Mouse (Mus musculus) midbrain, postnatal 0 days (tissue): ENCODE results near the gene Cnot9. TPM values are rescaled to one million over a fixed set of nuclear protein-coding genes. Genes with fewer than 3 reads are reported as not detected.

Experiments
- ATAC-seq: fragments of 200-750 bp; cut with Nextera tagmentation; 2 replicates; pipeline ENCODE4 v1.8.0; 2017; ENCODE audit warnings: moderate number of reproducible peaks, mild to moderate bottlenecking, moderate TSS enrichment, moderate library complexity; ENCODE audit not compliant: low FRiP score
- DNase-seq: peaks from one replicate; pipeline ENCODE4 v3.0.0-alpha.2; 2015; ENCODE audit warnings: low spot score
- H3K27ac ChIP-seq: fragments of 300-500 bp; sonication (generic); 2 replicates; pipeline ENCODE4 v1.5.1; 2014; ENCODE audit warnings: low read depth, mild to moderate bottlenecking, low read length, mixed read lengths
- H3K27me3 ChIP-seq: fragments of 300-500 bp; sonication (generic); 2 replicates; pipeline ENCODE4 v1.6.1; 2014; ENCODE audit warnings: low read length, control low read depth, mixed read lengths; ENCODE audit not compliant: insufficient read depth
- H3K36me3 ChIP-seq: fragments of 300-500 bp; sonication (generic); 2 replicates; pipeline ENCODE4 v1.6.1; 2014; ENCODE audit warnings: low read length, control low read depth, mixed read lengths; ENCODE audit not compliant: insufficient read depth
- H3K4me1 ChIP-seq: fragments of 300-500 bp; sonication (generic); 2 replicates; pipeline ENCODE4 v1.6.1; 2014; ENCODE audit warnings: mild to moderate bottlenecking, control low read depth, antibody characterized with exemption, low read length, mixed read lengths; ENCODE audit not compliant: insufficient read depth
- H3K4me2 ChIP-seq: fragments of 300-500 bp; sonication (generic); 2 replicates; pipeline ENCODE4 v1.6.1; 2014; ENCODE audit warnings: low read depth, mild to moderate bottlenecking, low read length, mixed read lengths; ENCODE audit not compliant: poor library complexity, severe bottlenecking
- H3K4me3 ChIP-seq: fragments of 300-500 bp; sonication (generic); 2 replicates; pipeline ENCODE4 v1.5.1; 2014; ENCODE audit warnings: low read depth, mild to moderate bottlenecking, low read length, moderate library complexity
- H3K9ac ChIP-seq: fragments of 300-500 bp; sonication (generic); replicated peaks from 2 replicates; pipeline ENCODE4 v1.6.1; 2014; ENCODE audit warnings: mild to moderate bottlenecking, low read length, moderate library complexity, mixed read lengths; ENCODE audit not compliant: poor library complexity, severe bottlenecking
- H3K9me3 ChIP-seq: fragments of 300-500 bp; sonication (generic); 2 replicates; pipeline ENCODE4 v1.6.1; 2016; ENCODE audit warnings: low read length, control low read depth
- CTCF ChIP-seq: IDR thresholded peaks from 2 replicates; pipeline ENCODE4 v1.5.1; 2016; ENCODE audit warnings: antibody characterized with exemption, mild to moderate bottlenecking
- WGBS: fragments of 180-500 bp; shearing (Covaris S2); extraction: QIAGEN DNeasy Blood & Tissue Kit; methylation state at CpG from one replicate; pipeline ENCODE4 v1.1.7; 2014; 5-methylcytosine and 5-hydroxymethylcytosine counted together
- polyA plus RNA-seq: library from polyadenylated mRNA; unstranded; fragments of >200 nt; fragmentation: Nextera tagmentation; extraction: Ambion mirVana; gene quantifications from 2 replicates; pipeline ENCODE4 v1.2.1, GENCODE M21; 2015
- total RNA-seq: library from RNA; depleted of rRNA; stranded (reverse); fragments of >200 nt; gene quantifications from 2 replicates; pipeline ENCODE4 v1.2.3, GENCODE M21; 2014; rRNA removed

The Cnot9 gene
- total RNA-seq (40.3 and 40.8 TPM in 2 replicates), polyA plus RNA-seq (43.0 and 47.4 TPM in 2 replicates)

DNA sequence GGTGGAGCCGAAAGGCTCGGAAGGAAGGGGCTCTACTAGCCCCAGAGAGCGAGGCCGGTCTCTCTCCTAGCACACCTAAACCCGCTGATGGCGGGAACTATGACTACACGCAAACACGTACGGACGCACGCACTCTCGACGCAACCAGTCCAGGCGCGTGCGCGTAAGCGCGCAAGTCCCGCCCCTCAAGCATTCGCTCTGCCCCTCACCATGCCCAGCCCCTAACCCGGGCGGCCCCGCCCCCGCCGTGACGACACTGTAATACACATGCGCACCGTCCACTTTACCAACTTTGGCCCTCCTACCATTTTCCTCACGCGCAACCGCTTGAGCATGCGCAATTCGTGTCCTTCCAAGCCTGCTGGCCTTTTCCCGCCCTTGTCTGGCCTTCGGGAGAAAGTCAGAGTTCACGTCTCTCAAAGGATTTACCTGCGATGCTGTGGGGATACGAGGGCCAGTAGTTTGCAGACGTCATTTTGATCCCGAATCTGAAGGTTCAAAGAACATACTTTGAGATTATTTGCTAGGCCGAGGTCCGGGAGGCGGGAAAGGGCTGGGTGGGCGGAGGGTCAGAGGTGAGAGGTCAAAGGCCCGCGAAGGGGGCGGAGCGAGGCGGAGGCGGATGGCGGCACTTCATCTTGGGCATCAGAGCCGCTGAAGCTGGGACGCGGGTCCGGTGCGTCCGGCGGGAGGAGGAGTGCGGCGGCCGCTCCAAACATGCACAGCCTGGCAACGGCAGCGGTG lies at the start of gene Cnot9:
Gene Cnot9 (plus strand): TSS at position 338 of the 744 bp plus-strand sequence.
- H3K9me3 ChIP-seq = no peaks in the 10 kb centered on the region
- H3K4me3 ChIP-seq = peak within 1 kb of the TSS; percentile 73
- no peaks in the 10 kb centered on the region for H3K27me3 ChIP-seq
- peak within 1 kb of the TSS; percentile 83 for H3K9ac ChIP-seq
- peak; percentile 100 for ATAC-seq
- WGBS = under 1% methylated on average over 60 of the region's 64 CpGs
- H3K4me2 ChIP-seq = peak within 1 kb of the TSS; percentile 73
- peak within 1 kb of the TSS; percentile 87 for H3K27ac ChIP-seq
- no peak for TF ChIP-seq CTCF
- H3K36me3 ChIP-seq = no peaks in the 10 kb centered on the region
- DNase-seq = peak; percentile 99
- H3K4me1 ChIP-seq = peaks cover 11% of the 10 kb centered on the region; the same call in 1 of the 2 replicates

DNA sequence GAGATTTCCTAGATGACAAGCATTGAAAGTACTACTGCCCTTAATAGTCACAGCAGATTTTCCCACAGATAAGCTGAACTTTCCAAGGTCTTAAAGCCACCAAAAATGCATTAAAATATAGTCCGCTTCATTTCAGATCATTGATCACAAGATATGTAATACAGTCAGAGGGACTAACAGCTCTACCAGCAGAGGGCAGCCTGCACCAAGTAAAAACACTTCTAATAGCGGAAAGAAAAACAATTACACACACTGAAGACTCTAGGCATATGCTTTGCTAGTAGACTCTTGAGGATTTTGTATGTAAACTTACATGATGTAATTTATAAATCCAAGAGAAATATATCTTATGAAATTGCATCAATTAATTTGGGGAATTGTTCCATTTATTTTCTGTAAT lies 45.6 kb upstream of the Cnot9 start:
- Histone ChIP-seq H3K27ac (no peak overlapping the region), H3K4me3 (no peak overlapping the region), H3K4me1 (no peaks in the 10 kb centered on the region), H3K27me3 (no peaks in the 10 kb centered on the region), H3K36me3 (peaks cover 18% of the 10 kb centered on the region; the same call in 1 of the 2 replicates), H3K9me3 (no peaks in the 10 kb centered on the region), H3K4me2 (no peak overlapping the region), H3K9ac (no peak overlapping the region)
- peak; percentile 53 for DNase-seq
- WGBS = 75% methylated on average over 2 of the region's 2 CpGs
- peak; percentile 63 for TF ChIP-seq CTCF
- ATAC-seq = no peak

DNA sequence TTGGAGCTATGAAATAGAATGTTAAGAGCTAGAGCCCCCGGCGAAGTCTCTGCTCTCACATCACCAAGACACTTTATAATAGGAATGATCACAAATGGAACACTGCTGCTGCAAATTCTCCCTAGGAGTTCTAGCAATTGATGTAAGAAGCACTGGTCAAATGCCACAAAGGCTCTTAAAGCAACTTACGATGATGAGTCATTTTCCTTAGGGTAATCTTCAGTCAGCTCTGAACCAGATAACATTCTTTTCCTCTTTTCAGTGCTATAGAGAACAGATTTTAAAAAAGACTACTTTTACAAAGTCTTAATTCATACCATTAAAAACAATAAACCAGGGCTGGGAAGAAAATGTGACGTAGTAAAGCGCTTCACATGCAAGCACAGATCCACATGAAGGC lies 20.1 kb upstream of the Cnot9 start:
- ATAC-seq (no peak), DNase-seq (no peak)
- Histone ChIP-seq H3K9me3 (no peaks in the 10 kb centered on the region), H3K27ac (no peak overlapping the region), H3K4me3 (no peak overlapping the region), H3K4me1 (no peaks in the 10 kb centered on the region), H3K9ac (no peak overlapping the region), H3K27me3 (no peaks in the 10 kb centered on the region), H3K4me2 (no peak overlapping the region), H3K36me3 (peaks cover 44% of the 10 kb centered on the region)
- no peak for TF ChIP-seq CTCF
- 96% methylated on average over 5 of the region's 5 CpGs for WGBS

DNA sequence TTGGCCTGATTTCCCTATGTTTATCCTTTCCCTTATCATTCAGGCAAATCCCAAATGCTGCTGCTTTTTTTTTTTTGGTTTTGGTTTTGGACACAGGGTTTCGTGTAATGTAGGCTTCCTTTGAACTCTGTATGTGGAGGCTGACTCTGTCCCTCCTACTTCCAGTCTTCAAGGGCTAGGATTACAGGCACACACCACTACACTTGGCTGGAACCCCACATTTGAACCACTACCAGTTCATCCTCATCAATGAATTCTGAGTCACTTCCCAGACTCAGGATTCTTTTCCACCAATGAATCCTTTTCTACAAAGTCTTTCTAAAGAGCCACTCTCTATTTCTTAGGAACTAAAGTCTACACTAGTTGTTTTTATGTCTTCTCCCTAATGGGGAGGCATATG lies 4.8 kb upstream of the Cnot9 start:
- Histone ChIP-seq H3K4me2 (no peak overlapping the region), H3K9me3 (no peaks in the 10 kb centered on the region)
- no peak for TF ChIP-seq CTCF

DNA sequence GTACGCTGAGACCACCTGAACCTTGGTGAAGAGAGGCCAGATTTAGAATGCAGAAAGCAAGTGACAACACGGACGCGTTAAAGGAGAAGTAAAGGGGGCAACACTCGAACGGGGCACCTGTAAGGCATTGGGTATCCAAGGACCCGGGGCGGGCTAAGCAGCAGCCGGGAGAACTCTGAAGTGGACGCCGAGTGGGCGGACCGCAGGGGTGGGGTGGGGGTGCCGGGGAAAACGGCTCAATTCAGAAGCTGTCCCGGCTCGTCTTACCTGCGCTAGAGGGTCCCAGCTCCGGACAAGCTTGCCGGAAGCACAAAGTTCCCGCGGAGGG lies 501 bp upstream of the Cnot9 start:
- peak overlapping the region; percentile 73 for H3K4me2 ChIP-seq
- H3K4me3 ChIP-seq = peak overlapping the region; percentile 73
- H3K27ac ChIP-seq = peak overlapping the region; percentile 59; the same call in 1 of the 2 replicates
- no peak for DNase-seq
- H3K9me3 ChIP-seq = no peaks in the 10 kb centered on the region
- no peak for ATAC-seq
- no peak for TF ChIP-seq CTCF
- no peaks in the 10 kb centered on the region for H3K27me3 ChIP-seq
- no peaks in the 10 kb centered on the region for H3K36me3 ChIP-seq
- WGBS = under 1% methylated on average over 22 of the region's 22 CpGs
- H3K4me1 ChIP-seq = peaks cover 11% of the 10 kb centered on the region; the same call in 1 of the 2 replicates
- peak overlapping the region; percentile 75 for H3K9ac ChIP-seq

More for the DNA sequence above, 4.8 kb upstream of the Cnot9 start:
- H3K9ac ChIP-seq = no peak overlapping the region
- no peak overlapping the region for H3K4me3 ChIP-seq
- ATAC-seq = no peak
- no peak for DNase-seq
- H3K36me3 ChIP-seq = no peaks in the 10 kb centered on the region; the same call in 1 of the 2 replicates
- 71% methylated on average over 1 of the region's 1 CpGs for WGBS
- H3K27ac ChIP-seq = no peak overlapping the region
- H3K4me1 ChIP-seq = no peaks in the 10 kb centered on the region
- no peaks in the 10 kb centered on the region for H3K27me3 ChIP-seq

DNA sequence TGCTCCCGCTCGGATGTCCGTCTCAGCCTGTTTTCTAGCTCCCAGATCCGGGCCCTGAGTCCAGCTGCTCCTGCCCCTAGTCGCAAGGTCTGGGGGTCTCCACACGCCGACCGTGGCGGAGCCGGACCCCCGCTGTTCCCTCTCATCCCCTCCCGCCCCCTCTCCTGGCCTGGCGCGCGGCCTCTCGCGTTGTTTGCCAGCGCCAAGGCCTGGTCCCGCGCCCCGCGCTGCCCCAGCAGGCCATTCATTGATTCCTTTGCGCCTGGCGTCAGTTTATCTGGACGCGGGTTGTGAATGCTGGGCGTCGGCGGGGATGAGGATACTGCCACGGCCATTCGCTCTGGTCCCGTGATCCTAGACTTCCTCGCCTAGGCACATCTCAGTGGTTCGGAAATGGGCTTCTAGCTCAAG lies 618 bp downstream of the Cnot9 start:
- Histone ChIP-seq H3K4me2 (peak overlapping the region; percentile 56), H3K4me3 (peak overlapping the region; percentile 73), H3K36me3 (no peaks in the 10 kb centered on the region), H3K9me3 (no peaks in the 10 kb centered on the region), H3K27me3 (no peaks in the 10 kb centered on the region), H3K4me1 (peaks cover 11% of the 10 kb centered on the region; the same call in 1 of the 2 replicates), H3K9ac (peak overlapping the region; percentile 83), H3K27ac (peak overlapping the region; percentile 87)
- DNase-seq (peak; percentile 71), ATAC-seq (peak; percentile 61)
- under 1% methylated on average over 34 of the region's 34 CpGs for WGBS
- TF ChIP-seq CTCF = no peak
